Mouse (Mus musculus): ENCODE results near the gene Insrr. TPM values are rescaled to one million over a fixed set of nuclear protein-coding genes. Genes with fewer than 3 reads are reported as not detected.

Insrr gene
- polyA plus RNA-seq, 1 experiment from 2014 or later, result 0.78 TPM

DNA sequence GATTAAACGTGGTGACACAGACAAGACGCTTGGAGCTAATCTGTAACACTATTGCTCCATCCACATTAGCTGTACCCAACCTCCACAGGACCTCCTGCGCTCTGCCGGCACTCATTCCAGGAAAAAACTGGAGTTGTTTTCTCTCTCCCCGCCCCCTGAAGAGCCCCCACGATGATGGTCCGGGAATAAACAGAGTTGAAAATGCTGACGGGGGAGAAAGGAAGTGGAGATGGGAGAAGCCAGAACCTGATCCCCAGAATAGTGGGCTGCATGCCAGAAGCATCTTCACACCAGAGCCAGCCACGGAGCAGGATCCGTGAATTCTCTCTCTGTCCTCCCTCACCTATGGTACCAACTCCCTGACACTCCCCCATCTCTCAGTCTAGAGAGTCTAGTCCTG lies 32.2 kb upstream of the Insrr start:
- Histone ChIP-seq H3K27ac (replicated peaks) (peak overlapping the region; percentile 19; the same call in 1 of the 2 replicates), H3K27me3 (ENCODE audit: low read depth, poor library complexity, severe bottlenecking) (peaks cover 74% of the 10 kb centered on the region), H3K9me3 (replicated peaks) (no peaks in the 10 kb centered on the region), H3K36me3 (no peaks in the 10 kb centered on the region), H3K4me1 (peaks cover 42% of the 10 kb centered on the region), H3K4me3 (no peak overlapping the region)
- WGBS, result 40% methylated on average over 10 of the region's 10 CpGs
- no peak for DNase-seq (ENCODE audit: low spot score)

DNA sequence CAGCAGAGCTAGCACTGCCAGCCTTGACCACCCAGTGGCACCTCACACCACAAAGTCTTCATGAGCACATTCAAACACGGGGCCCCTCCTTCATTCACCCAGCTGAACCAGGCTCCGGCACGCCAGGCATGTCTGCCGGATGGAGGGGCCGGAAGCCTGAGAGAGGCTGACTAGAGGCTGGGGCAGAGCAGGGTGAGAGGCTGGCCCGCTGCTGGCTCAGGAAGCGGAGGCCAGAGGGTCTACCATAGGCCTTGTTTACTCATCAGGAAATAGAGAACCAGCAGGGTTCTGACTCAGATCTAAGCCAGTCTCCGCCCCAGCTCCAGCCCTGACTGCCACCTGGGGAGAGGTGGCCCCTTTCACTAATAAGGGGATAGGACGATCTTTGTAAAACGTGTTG lies 31.7 kb upstream of the Insrr start:
- H3K27me3 ChIP-seq (ENCODE audit: low read depth, poor library complexity, severe bottlenecking), result peaks cover 80% of the 10 kb centered on the region

DNA sequence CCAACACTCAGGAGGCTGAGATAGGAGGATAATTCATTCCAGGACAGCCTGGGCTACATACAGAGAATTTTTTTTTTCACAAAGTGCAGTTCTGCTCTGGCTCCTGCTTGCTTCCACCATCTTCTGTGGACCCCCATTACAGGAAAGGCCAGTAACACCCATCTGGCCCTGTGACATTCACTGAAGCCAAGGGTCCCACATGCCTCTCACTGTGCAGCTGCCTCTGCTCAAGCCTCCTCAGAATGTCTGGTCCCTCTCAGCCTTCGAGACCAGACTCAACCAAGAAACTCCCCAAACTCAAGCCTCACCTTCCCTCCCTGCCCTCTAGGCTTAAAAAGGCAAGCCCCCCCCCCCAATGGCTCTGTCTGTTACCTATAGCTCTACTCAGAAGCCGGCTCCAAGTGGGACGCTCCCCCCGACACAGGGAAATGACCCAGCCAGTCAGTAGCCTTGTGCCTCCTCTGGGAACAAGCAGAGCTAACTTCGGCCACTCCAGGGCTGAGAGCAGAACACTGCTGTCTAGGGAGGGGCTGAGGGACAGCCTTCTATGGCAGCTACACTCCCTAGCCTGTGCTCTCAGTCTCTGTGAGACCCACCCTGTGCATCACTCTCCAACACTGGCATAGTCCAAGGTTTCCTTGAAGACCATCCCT lies 31.0 kb upstream of the Insrr start:
- Histone ChIP-seq H3K27ac (replicated peaks) (0 out of 2 replicates have a peak overlapping the region, but pooled peaks have one; percentile 18), H3K9me3 (replicated peaks) (no peaks in the 10 kb centered on the region), H3K4me3 (no peak overlapping the region), H3K27me3 (ENCODE audit: low read depth, poor library complexity, severe bottlenecking) (peaks cover 83% of the 10 kb centered on the region), H3K36me3 (no peaks in the 10 kb centered on the region), H3K4me1 (peaks cover 42% of the 10 kb centered on the region)
- no peak for DNase-seq (ENCODE audit: low spot score)
- 79% methylated on average over 5 of the region's 5 CpGs for WGBS

More for the DNA sequence above, 31.7 kb upstream of the Insrr start:
- no peak overlapping the region for H3K4me3 ChIP-seq
- H3K4me1 ChIP-seq, result peaks cover 42% of the 10 kb centered on the region
- H3K9me3 ChIP-seq (replicated peaks), result no peaks in the 10 kb centered on the region
- no peaks in the 10 kb centered on the region for H3K36me3 ChIP-seq
- 16% methylated on average over 10 of the region's 10 CpGs for WGBS
- no peak overlapping the region for H3K27ac ChIP-seq (replicated peaks)
- DNase-seq (ENCODE audit: low spot score), result peak; percentile 49

DNA sequence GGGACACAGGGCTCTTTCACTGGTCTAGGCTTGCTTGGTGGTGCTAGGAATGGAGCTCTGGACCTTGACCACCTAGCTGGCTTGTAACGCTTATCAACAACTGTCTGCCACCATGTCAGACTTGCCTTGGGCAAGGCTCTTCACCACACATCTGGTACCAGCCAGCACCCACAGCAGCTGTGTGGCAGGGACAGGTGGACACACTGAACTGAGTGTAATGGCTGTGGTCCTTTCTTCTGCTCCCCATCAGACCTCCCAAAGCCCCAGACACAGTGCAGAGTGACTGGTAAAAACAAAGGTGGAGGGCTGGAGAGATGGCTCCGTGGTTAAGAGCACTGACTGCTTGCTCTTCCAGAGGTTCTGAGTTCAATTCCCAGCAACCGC lies 30.5 kb upstream of the Insrr start:
- Histone ChIP-seq H3K36me3 (no peaks in the 10 kb centered on the region), H3K4me3 (no peak overlapping the region), H3K9me3 (replicated peaks) (no peaks in the 10 kb centered on the region), H3K4me1 (peaks cover 40% of the 10 kb centered on the region), H3K27ac (replicated peaks) (no peak overlapping the region), H3K27me3 (ENCODE audit: low read depth, poor library complexity, severe bottlenecking) (peaks cover 87% of the 10 kb centered on the region)
- no peak for DNase-seq (ENCODE audit: low spot score)
- 76% methylated on average over 3 of the region's 3 CpGs for WGBS

DNA sequence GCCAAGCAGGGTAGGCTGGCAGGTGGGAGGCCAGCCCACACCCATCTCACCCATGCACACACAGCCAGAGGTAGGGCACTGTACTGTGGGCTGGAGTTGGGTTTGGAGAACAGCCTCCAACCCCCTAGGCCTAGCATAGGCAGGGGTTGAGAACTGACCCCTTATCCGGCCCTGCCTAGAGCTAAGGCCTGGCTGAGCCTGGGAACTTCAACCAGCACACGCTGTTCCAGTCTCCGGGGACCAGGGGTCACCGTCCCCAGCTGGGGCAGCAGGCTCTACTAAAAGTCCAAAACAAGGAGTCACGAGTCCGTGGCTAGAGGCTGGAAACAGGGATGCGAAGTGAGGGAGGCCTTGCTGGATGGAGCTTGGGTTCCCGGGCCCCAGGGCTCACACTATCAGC lies 29.0 kb upstream of the Insrr start:
- H3K9me3 ChIP-seq (replicated peaks), result no peaks in the 10 kb centered on the region
- H3K4me1 ChIP-seq, result peaks cover 38% of the 10 kb centered on the region
- H3K27ac ChIP-seq (replicated peaks), result no peak overlapping the region
- WGBS, result 61% methylated on average over 8 of the region's 8 CpGs
- H3K27me3 ChIP-seq (ENCODE audit: low read depth, poor library complexity, severe bottlenecking), result peaks cover 92% of the 10 kb centered on the region
- no peak for DNase-seq (ENCODE audit: low spot score)
- peak overlapping the region; percentile 50; the same call in 1 of the 2 replicates for H3K4me3 ChIP-seq
- H3K36me3 ChIP-seq, result no peaks in the 10 kb centered on the region

DNA sequence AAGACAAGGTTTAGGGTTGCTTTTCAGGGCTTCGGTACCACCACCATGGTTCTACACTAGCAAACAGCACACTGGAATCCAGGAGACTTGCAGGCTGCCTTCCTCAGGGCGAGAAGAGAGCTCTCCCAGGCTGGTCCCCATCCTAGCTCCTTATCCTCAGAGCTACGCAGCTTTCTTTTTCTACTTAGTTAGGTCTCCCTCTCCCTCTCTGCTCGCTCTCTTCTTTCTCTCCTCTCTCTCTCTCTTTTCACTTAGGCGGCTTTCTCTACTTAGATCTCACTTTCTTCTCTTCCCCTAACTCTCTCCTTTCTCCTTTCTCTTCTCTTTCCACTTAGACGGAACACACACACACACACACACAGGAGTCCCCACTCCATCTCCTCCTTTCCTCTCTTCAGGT lies 28.3 kb upstream of the Insrr start:
- Histone ChIP-seq H3K4me3 (peak overlapping the region; percentile 50), H3K27me3 (ENCODE audit: low read depth, poor library complexity, severe bottlenecking) (peaks cover 85% of the 10 kb centered on the region), H3K36me3 (no peaks in the 10 kb centered on the region), H3K27ac (replicated peaks) (peak overlapping the region; percentile 52; the same call in 1 of the 2 replicates), H3K4me1 (peaks cover 36% of the 10 kb centered on the region), H3K9me3 (replicated peaks) (no peaks in the 10 kb centered on the region)
- 55% methylated on average over 6 of the region's 6 CpGs for WGBS
- DNase-seq (ENCODE audit: low spot score), result no peak

DNA sequence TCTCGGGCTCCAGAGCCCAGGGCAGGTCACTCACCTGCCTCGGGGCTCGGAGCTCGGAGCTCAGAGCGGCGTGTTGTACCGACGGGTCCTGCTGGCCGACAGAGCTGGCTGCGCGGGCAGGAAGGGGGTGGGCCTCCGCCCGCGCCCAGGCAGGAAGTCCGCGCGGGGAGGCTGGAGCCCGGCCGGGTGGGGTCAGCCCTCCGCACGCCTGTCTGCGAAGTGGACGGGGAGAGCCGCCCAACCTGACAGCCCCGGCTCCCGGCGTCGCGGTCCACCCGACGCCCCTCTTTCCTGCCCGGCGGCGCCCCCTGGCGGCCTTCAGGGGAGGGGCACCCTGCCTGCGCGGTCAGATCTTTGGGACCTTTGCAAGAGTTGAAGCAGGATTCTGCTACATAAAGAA lies 27.9 kb upstream of the Insrr start:
- 4% methylated on average over 37 of the region's 37 CpGs for WGBS
- peaks cover 83% of the 10 kb centered on the region for H3K27me3 ChIP-seq (ENCODE audit: low read depth, poor library complexity, severe bottlenecking)

DNA sequence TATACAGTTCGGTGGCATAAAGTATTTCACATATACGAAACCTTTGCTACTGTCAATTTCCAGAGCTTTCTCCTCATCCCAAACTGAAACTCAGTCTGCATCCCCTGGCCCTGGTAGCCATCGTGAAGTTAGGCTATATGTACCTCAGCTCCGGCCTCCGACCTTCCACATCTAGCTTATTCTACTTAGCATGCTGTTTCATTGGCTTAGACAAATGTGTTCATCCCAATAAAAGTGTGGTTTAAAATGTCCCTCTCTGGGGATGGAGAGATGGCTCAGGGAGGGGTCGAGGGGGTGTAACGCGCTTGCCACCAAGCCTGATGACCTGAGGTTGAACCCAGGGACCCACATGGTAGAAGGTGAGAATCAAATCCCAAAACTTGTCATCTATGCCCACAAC lies 27.2 kb upstream of the Insrr start:
- no peak for DNase-seq (ENCODE audit: low spot score)
- no peak overlapping the region for H3K4me3 ChIP-seq
- peaks cover 25% of the 10 kb centered on the region for H3K4me1 ChIP-seq
- no peaks in the 10 kb centered on the region for H3K36me3 ChIP-seq
- peaks cover 76% of the 10 kb centered on the region for H3K27me3 ChIP-seq (ENCODE audit: low read depth, poor library complexity, severe bottlenecking)
- 83% methylated on average over 8 of the region's 8 CpGs for WGBS
- H3K9me3 ChIP-seq (replicated peaks), result no peaks in the 10 kb centered on the region
- no peak overlapping the region for H3K27ac ChIP-seq (replicated peaks)

More for the DNA sequence above, 27.9 kb upstream of the Insrr start:
- DNase-seq (ENCODE audit: low spot score), result peak; percentile 81
- H3K9me3 ChIP-seq (replicated peaks), result no peaks in the 10 kb centered on the region
- peak overlapping the region; percentile 52; the same call in 1 of the 2 replicates for H3K27ac ChIP-seq (replicated peaks)
- peaks cover 32% of the 10 kb centered on the region for H3K4me1 ChIP-seq
- peak overlapping the region; percentile 50 for H3K4me3 ChIP-seq
- H3K36me3 ChIP-seq, result no peaks in the 10 kb centered on the region

DNA sequence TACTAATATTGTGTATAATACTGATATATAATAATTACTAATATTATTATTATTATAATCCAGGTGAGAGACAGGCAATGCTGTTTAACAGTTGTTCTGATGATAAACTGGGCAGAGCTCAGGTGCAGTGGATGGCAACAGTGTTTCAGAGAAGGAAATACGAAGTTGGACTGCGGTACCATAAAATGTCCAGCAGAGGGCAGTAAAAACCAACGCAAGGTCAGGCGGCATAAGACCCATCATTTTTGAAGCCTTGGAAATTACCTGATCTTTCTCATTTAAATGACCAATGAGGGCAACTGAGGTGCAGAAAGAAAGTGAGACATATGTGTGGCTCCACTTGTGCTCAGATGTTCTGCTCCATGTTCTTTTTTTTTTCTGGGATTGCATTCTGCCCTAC lies 26.5 kb upstream of the Insrr start:
- no peaks in the 10 kb centered on the region for H3K9me3 ChIP-seq (replicated peaks)
- H3K27ac ChIP-seq (replicated peaks), result no peak overlapping the region
- H3K27me3 ChIP-seq (ENCODE audit: low read depth, poor library complexity, severe bottlenecking), result peaks cover 71% of the 10 kb centered on the region
- H3K4me3 ChIP-seq, result no peak overlapping the region
- DNase-seq (ENCODE audit: low spot score), result peak; percentile 48
- peaks cover 17% of the 10 kb centered on the region for H3K4me1 ChIP-seq
- 1% methylated on average over 4 of the region's 4 CpGs for WGBS
- no peaks in the 10 kb centered on the region for H3K36me3 ChIP-seq

DNA sequence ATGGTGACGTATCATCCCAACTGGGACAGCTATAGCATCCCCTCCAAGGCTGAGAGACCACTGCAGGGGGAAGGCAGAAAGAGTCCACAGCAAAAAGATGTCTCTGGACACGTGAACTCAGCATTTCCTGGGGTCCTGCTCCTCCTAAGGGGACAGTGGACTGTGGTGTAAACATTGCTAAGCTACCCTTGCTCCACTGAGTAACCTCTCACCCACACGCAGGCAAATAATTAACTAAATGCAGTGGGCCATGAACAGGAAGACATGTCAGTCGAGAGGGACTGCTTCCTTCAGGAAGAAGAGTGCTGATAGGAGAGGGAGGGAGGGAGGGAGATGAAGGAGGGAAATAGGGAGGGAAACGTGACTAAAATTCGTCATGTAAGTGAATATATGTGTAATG lies 25.7 kb upstream of the Insrr start:
- Histone ChIP-seq H3K4me3 (no peak overlapping the region), H3K27ac (replicated peaks) (no peak overlapping the region), H3K4me1 (peaks cover 19% of the 10 kb centered on the region), H3K36me3 (no peaks in the 10 kb centered on the region), H3K9me3 (replicated peaks) (no peaks in the 10 kb centered on the region), H3K27me3 (ENCODE audit: low read depth, poor library complexity, severe bottlenecking) (peaks cover 71% of the 10 kb centered on the region)
- WGBS, result 52% methylated on average over 6 of the region's 6 CpGs
- no peak for DNase-seq (ENCODE audit: low spot score)

DNA sequence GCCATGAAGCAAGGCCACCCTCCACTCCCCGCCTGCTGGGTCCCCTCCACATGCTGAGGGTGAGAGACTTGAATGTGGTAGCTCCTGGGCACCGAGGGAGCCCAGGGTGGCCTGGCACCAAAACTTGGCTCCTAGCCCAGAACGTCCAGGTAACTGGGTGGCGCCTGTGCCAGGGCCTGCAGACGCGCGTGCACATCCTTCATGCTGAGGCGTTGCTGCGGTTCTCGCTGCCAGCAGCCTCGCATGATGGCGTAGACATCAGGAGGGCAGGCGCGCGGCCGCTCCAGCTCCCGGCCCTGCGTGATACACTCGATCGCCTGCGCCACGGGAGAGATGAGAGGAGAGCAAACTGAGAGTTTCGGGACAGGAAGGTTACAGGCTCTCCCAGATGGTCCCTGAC lies 18.5 kb upstream of the Insrr start:
- Histone ChIP-seq H3K36me3 (no peaks in the 10 kb centered on the region), H3K4me1 (peaks cover 36% of the 10 kb centered on the region), H3K27me3 (ENCODE audit: low read depth, poor library complexity, severe bottlenecking) (peaks cover 58% of the 10 kb centered on the region), H3K4me3 (no peak overlapping the region), H3K27ac (replicated peaks) (no peak overlapping the region; the same call in 1 of the 2 replicates), H3K9me3 (replicated peaks) (no peaks in the 10 kb centered on the region)
- DNase-seq (ENCODE audit: low spot score), result no peak
- WGBS, result 63% methylated on average over 23 of the region's 23 CpGs

DNA sequence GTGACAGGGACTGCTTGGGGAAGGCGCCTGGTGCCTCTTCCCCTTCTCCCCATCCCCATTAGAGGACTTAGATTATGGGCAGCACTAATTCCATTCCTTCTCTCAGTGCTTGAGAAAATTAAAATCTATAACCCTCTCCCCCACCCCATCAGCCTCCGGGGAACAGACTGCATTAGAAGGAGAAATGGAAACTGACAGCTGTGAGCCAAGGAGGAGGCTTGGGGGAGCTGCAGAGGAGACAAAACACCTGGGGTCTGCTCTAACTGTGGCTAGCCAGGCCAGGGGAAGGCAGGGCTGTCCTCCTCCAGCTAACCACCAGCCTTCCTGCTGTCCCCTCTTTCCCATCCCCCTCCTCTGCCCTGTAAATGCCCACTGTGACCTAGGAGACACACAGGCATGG lies 17.7 kb upstream of the Insrr start:
- H3K9me3 ChIP-seq (replicated peaks), result no peaks in the 10 kb centered on the region
- peaks cover 41% of the 10 kb centered on the region for H3K4me1 ChIP-seq
- WGBS, result 52% methylated on average over 2 of the region's 2 CpGs
- no peak for DNase-seq (ENCODE audit: low spot score)
- peaks cover 58% of the 10 kb centered on the region for H3K27me3 ChIP-seq (ENCODE audit: low read depth, poor library complexity, severe bottlenecking)
- H3K36me3 ChIP-seq, result no peaks in the 10 kb centered on the region
- H3K4me3 ChIP-seq, result no peak overlapping the region
- peak overlapping the region; percentile 49 for H3K27ac ChIP-seq (replicated peaks)

DNA sequence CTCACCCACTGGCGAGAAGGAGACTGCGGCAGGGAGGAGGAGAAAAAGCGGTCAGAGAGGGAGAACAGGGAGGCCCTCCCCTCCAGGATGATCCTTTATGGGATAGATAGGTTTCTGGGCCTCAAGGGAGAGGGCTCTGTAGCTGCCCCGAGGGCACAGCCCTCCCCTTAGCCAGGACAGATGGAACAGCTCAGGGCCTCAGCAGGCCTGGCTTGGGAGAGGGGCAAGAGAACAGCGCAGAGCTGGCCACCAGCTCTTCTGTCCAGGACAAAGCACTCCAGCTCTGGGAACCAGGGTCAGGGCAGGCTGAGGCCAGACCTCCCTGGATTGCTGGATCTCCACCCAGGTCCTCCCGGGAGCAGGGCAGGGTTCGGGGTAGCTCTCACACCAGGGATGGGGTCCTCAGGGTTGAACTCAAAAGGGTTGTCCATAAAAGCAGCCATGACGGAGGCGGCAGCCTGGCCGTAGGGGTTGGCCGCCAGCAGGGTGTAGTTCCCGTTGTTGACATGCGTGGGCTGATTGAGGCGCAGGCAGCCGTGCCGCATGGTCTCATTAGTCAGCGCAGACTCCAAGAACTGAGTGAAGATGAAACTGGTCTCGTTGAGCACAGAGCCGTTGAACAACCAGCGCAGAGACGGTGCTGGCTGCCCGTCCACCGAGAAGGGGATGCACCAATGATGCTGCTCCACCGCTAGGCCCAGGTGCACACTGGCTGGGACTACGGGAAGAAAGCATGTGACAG lies 13.3 kb upstream of the Insrr start:
- Histone ChIP-seq H3K9me3 (replicated peaks) (no peaks in the 10 kb centered on the region), H3K27me3 (ENCODE audit: low read depth, poor library complexity, severe bottlenecking) (peaks cover 27% of the 10 kb centered on the region), H3K27ac (replicated peaks) (peak overlapping the region; percentile 23), H3K4me3 (no peak overlapping the region), H3K36me3 (no peaks in the 10 kb centered on the region), H3K4me1 (peaks cover 26% of the 10 kb centered on the region)
- WGBS, result 88% methylated on average over 25 of the region's 25 CpGs
- DNase-seq (ENCODE audit: low spot score), result no peak

Measured in midbrain, embryonic 10.5 days (tissue).